Mouse (Mus musculus): ENCODE data around the gene Afap1l2. TPM values are rescaled to one million over a fixed set of nuclear protein-coding genes. Genes with fewer than 3 reads are reported as not detected.

The Afap1l2 gene
- polyA plus RNA-seq (2021): 132 TPM

DNA sequence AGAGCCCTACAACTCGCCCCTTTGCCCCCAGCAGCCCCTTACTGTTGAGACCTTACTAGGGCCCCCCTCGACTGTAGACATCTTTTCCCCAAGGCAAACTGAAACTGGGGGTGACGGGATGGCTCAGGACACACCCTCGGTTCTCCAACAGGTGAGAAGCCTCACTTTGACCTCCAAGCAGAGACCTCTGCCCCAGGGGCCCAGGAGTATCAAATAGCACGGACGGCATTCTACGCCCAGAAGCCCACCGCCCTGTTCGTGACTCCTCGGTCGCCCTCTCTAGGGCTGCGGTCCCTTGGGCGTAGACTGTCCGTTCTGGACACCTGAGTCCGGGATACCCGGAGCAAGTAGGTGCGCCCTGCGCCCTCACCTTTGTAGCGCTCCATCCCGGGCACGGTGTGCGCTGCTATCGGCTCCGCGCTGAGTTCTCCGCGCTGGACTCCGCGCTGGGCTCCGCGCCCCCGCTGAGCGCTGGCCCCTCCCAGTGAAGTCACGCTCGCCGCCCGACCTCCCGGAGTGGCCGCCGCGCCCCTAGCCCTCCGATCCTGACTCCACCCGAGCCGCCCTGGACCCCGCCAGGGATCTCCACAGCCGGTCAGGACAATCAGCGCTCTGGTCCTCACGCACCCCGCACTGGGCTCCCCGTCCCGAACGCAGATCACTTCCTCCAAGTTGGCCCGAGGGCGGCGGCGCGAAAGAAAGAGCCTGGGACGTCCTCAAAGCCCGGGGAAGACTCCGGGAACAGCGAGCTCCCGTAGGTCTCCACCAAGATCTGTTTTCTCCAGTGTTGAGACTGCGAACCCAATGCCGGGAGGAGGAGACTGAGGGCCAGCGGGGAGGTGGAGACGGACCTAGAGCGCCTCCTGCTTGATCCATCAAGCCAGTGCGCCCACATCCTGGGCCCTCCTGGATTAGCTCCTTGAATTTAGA is at the start of gene Afap1l2:
Gene Afap1l2 (minus strand): TSS at position 448 of the 930 bp plus-strand sequence.
- ATAC-seq (peak; percentile 50), DNase-seq (ENCODE audit: low read depth, low spot score) (no peak)
- no peak for TF ChIP-seq CTCF (IDR thresholded peaks at IDR 0.05)
- ChIA-PET POLR2A (interaction anchor here (0.8 to 1.3 kb wide), 7 partner anchors 10 to 89 kb away, joined by 3 to 7 read pairs (median 4); no protein-coding TSS in a partner anchor), CTCF (interaction anchor here (0.6 to 1.8 kb wide), 10 partner anchors 16 to 100 kb away, joined by 3 to 6 read pairs (median 3); no protein-coding TSS in a partner anchor)
- H3K27me3 ChIP-seq: no peaks in the 10 kb centered on the region
- in situ Hi-C loops (cut with MboI; ENCODE audit: low pct_unique_long_range_greater_than_20kb): loop anchor here (5.0 kb wide), 2 partner anchors 86 to 196 kb away; no protein-coding TSS in a partner anchor

DNA sequence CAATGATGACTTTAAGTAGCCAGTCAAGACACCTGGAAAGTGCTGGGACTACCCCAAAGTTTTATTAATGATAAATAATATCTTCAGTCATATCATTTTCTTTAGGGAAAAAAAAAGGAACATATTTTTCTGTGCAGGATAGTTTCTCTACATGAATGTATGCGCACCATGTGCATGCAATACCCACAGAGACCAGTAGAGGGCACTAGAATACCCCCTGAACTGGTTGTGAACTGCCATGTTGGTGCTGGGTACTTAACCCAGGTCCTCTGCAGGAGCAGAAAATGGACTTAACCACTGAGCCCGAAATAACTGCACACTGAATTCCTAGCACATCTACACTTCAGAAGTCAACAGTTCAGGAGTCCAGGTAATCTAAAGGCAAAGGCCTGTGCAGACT is 49.5 kb upstream of the Afap1l2 start:
- in situ Hi-C loops (cut with MboI; ENCODE audit: low pct_unique_long_range_greater_than_20kb): loop anchor here (25.0 kb wide), 1 partner anchor 580 kb away; no protein-coding TSS in a partner anchor
- DNase-seq (ENCODE audit: low read depth, low spot score) (no peak), ATAC-seq (no peak)
- peak; percentile 71 for TF ChIP-seq CTCF (IDR thresholded peaks at IDR 0.05)
- ChIA-PET CTCF (interaction anchor here (1.9 kb wide), 1 partner anchor 271 kb away, joined by 4 read pairs; no protein-coding TSS in a partner anchor), POLR2A (no interaction called here)
- H3K27me3 ChIP-seq: no peaks in the 10 kb centered on the region

DNA sequence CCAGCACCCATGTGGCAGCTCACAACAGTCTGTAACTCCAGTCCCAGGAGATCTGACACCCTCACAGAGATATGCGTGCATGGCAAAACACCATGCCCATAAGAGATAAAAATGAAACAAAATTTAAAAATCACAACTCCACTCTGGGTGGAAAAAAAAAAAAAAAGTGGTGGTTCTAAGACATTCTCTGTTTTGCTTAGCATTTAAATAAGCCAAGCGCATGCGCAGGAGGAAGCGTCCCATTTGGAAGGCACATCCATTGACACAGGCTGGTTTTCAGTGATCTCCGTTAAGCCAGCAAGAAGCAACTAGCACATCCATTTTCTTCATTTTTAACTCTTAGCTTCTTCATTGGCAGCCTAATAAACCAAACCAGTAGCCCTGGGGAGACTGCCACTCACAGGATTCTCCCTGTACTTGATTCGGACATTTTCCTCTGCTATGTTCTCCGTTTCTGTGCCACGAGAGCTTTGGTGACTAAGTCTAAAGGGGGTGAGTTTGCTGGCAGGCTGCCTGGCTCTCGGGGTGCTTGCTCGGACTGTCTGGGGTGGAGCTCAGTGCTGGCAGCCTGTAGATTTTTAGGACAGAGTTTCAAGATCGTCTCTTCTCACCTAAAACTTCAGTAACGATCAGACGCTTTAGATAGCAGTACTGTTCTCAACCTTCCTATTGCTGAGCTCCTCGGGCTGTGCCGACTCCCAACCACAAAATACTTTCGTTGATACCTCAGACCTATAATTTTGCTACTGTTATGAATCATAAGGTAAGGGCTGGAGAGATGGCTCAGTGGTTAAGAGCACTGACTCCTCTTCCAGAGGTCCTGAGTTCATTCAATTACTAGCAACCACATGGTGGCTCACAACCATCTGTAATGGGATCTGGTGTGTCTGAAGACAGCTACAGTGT is 47.4 kb upstream of the Afap1l2 start:
- peak; percentile 65 for ATAC-seq
- no peaks in the 10 kb centered on the region for H3K27me3 ChIP-seq
- peak; percentile 68 for DNase-seq (ENCODE audit: low read depth, low spot score)
- in situ Hi-C loops (cut with MboI; ENCODE audit: low pct_unique_long_range_greater_than_20kb): loop anchor here (25.0 kb wide), 1 partner anchor 582 kb away; no protein-coding TSS in a partner anchor
- ChIA-PET CTCF (interaction anchor here (0.6 to 1.6 kb wide), 8 partner anchors 10 to 106 kb away, joined by 3 to 5 read pairs (median 3); no protein-coding TSS in a partner anchor), POLR2A (interaction anchor here (0.6 kb wide), 1 partner anchor 35 kb away, joined by 8 read pairs; no protein-coding TSS in a partner anchor)
- peak; percentile 21 for TF ChIP-seq CTCF (IDR thresholded peaks at IDR 0.05)

DNA sequence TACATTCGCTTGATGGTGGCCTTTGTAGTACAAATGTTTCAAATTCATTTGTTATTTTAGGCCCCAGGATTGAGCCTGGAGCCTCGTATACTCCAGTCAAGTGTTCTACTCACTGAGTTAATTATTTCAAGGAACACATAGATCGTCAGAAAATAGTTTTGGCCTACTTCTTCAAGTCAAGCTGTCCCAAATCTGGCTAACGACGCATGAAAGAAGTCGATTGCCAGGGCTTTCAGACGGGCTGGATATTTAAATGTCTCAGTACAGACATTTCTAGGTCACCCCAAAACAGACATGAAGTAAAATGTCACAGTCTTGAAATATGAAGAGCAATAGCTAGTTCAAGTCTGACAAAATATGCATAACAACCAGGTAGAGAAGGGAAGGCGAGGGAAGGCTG is 44.9 kb upstream of the Afap1l2 start:
- TF ChIP-seq CTCF (IDR thresholded peaks at IDR 0.05): no peak
- in situ Hi-C loops (cut with MboI; ENCODE audit: low pct_unique_long_range_greater_than_20kb): loop anchor here (25.0 kb wide), 1 partner anchor 584 kb away; no protein-coding TSS in a partner anchor
- ATAC-seq: no peak

DNA sequence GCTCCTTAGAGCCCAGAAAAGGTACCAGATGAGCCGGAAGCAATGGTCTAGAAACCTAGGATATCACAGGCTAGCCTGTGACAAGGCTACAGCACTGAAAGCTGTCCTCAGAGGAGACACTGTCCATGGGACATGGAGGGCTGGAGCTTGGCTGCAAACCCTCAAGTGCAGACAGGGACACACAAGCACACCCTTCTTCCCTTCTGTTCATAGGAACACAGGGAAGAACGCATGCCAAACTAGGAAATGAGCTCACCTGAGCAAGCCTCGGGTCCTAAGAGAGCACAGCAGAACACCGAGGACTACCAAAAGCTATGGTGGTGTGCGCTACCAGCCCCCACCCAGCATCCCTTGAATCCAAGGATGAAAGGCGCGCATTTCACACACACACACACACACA is 44.0 kb upstream of the Afap1l2 start:
- ATAC-seq (no peak), DNase-seq (ENCODE audit: low read depth, low spot score) (no peak)
- POLR2A ChIA-PET: interaction anchor here (0.9 kb wide), 1 partner anchor 35 kb away, joined by 3 read pairs; no protein-coding TSS in a partner anchor
- no peak for TF ChIP-seq CTCF (IDR thresholded peaks at IDR 0.05)
- no peaks in the 10 kb centered on the region for H3K27me3 ChIP-seq
- CTCF ChIA-PET: interaction anchor here (1.2 to 1.5 kb wide), 3 partner anchors 12 to 17 kb away, joined by 4 to 5 read pairs (median 4); no protein-coding TSS in a partner anchor
- in situ Hi-C loops (cut with MboI; ENCODE audit: low pct_unique_long_range_greater_than_20kb): loop anchor here (25.0 kb wide), 1 partner anchor 585 kb away; no protein-coding TSS in a partner anchor

More for the DNA sequence above, 44.9 kb upstream of the Afap1l2 start:
- no peaks in the 10 kb centered on the region for H3K27me3 ChIP-seq
- POLR2A ChIA-PET: interaction anchor here (0.6 kb wide), 1 partner anchor 213 kb away, joined by 3 read pairs; no protein-coding TSS in a partner anchor
- no peak for DNase-seq (ENCODE audit: low read depth, low spot score)
- CTCF ChIA-PET: interaction anchor here (1.0 to 1.5 kb wide), 2 partner anchors 13 to 20 kb away, joined by 3 to 4 read pairs; no protein-coding TSS in a partner anchor

DNA sequence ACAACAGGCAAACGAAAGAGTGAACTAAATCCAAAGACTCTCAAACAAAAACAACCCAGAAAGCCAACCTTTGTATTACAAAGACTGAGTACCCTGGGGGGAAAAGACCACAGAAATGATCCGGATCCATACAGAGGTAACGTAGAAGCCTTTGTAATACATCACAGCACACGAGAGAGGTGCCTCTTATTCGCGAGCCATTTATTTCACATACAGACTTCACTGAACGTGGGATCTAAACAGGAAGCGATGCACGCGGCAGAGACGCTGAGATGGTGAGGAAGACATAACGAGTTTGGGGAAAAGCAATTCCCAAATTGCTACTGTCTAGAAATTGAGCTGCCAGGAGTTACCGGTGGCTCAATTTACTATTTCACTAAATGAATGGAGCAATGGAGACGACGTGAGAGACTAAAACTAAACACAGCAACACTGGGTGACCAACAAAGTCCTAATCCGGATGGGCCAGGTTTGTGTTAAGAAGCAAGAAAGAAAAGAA is 41.6 kb upstream of the Afap1l2 start:
- ChIA-PET CTCF (no interaction called here), POLR2A (interaction anchor here (0.6 to 1.5 kb wide), 2 partner anchors 65 to 205 kb away, joined by 3 read pairs; no protein-coding TSS in a partner anchor)
- ATAC-seq (no peak), DNase-seq (ENCODE audit: low read depth, low spot score) (no peak)
- no peaks in the 10 kb centered on the region for H3K27me3 ChIP-seq
- in situ Hi-C loops (cut with MboI; ENCODE audit: low pct_unique_long_range_greater_than_20kb): loop anchor here (25.0 kb wide), 1 partner anchor 588 kb away; no protein-coding TSS in a partner anchor
- no peak for TF ChIP-seq CTCF (IDR thresholded peaks at IDR 0.05)

DNA sequence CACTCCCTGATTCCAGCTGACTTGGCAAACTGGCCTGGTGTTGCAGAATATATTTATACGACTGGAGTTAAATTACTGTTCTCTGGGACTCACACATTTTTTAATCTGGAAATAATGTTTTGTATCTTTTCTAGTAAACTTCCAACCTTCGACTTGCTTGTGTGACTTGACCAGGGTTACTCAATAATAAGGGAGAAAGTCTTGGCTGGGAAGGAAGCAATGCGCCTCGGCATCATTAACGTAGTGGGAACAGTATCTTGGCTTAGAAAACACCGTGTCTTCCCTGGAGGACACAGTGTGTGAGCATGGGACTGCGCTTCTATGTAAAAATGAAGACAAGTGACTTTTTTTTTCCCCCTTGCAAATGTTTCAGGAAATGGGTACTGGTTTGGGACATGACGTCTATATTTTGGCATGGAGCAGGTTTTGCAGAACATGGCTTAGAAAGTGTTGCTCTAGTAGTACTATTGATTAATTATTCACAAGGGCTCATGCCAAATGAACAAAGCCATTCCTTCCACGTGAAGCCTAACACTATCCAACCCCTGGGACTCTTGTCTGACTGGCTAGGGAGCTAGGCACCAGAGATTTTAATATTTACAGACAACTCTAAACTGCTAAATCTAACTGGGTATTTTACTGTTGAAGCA is 39.8 kb upstream of the Afap1l2 start:
- DNase-seq (ENCODE audit: low read depth, low spot score) (no peak), ATAC-seq (no peak)
- in situ Hi-C loops (cut with MboI; ENCODE audit: low pct_unique_long_range_greater_than_20kb): no loop called here
- no peak for TF ChIP-seq CTCF (IDR thresholded peaks at IDR 0.05)
- ChIA-PET POLR2A (no interaction called here), CTCF (interaction anchor here (1.0 to 1.3 kb wide), 2 partner anchors 8 to 128 kb away, joined by 3 read pairs; no protein-coding TSS in a partner anchor)
- no peaks in the 10 kb centered on the region for H3K27me3 ChIP-seq

DNA sequence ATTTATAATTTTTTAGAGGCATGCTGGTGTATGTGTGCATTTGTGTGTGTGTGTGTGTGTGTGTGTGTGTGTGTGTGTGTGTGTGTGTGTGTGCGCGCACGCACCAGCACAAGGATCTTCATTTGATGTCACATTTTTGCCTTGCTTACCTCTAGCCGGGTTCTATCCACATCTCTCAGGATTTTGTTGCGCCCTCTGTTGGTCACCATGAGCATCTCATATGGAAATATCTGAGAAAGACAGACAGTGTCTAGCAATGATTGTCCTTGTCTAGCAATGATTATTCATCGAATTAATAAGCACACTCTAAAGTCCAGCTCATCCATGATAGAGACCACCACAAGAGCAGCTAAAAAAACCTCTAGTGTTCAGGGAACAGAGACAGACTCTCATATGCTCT is 31.2 kb upstream of the Afap1l2 start:
- TF ChIP-seq CTCF (IDR thresholded peaks at IDR 0.05): peak; percentile 76
- DNase-seq (ENCODE audit: low read depth, low spot score) (no peak), ATAC-seq (no peak)
- no peaks in the 10 kb centered on the region for H3K27me3 ChIP-seq
- ChIA-PET CTCF (interaction anchor here (0.7 to 1.5 kb wide), 6 partner anchors 9 to 320 kb away, joined by 3 to 4 read pairs (median 3); no protein-coding TSS in a partner anchor), POLR2A (no interaction called here)
- in situ Hi-C loops (cut with MboI; ENCODE audit: low pct_unique_long_range_greater_than_20kb): loop anchor here (5.0 kb wide), 1 partner anchor 227 kb away; no protein-coding TSS in a partner anchor

DNA sequence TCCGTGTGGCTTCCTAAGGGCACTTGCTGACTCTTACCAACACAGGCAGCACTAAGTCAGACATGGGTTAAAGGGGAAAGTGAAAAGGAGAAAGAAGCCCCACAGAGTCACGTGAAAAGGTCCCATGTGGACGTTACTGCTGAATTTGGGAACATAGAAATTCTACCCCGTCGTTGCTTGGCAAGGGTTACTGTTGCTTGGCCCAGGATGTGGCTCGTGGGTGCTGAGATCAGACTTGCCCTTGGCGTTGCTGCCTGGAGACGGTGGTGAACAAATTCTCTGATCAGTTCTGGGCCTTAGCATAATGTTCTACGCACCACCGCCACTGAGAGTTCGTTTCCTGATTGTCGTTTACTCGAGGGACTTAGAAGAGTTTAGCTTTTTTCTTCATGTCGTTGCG is 28.8 kb upstream of the Afap1l2 start:
- no peaks in the 10 kb centered on the region for H3K27me3 ChIP-seq
- ChIA-PET POLR2A (no interaction called here), CTCF (no interaction called here)
- no peak for ATAC-seq
- no peak for DNase-seq (ENCODE audit: low read depth, low spot score)
- in situ Hi-C loops (cut with MboI; ENCODE audit: low pct_unique_long_range_greater_than_20kb): loop anchor here (5.0 kb wide), 1 partner anchor 225 kb away; no protein-coding TSS in a partner anchor
- TF ChIP-seq CTCF (IDR thresholded peaks at IDR 0.05): no peak

Data from Patski (cell line).